8 mouse cellular contexts compared by ENCODE assay signal in the genomic region with DNA sequence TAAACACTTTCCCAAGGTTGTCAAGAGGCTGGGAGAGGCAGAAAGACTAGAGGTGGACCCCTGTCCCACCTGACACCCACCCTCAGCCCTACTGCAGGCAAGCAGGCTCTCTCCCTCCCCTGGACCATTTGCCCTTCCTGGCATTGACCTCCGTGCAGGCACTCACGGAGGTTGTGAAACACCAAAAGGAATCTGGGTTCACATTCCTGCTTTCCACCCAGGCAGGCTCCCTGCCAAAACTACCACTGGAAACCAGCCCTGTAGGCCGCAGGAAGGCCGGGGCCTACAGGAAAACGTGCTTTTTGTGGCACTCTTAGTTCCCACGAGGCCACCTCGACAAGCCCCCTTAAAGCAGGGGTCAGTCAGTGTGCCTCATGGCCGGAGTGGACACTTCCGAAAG.
DNase-seq lines count a peak whose midpoint lies in the region; ATAC-seq lines count a peak whose summit lies in the region.
"Had no signal": no experiment of that assay in that cellular context is flagged by ENCODE, and none has a peak within 500 bp of the region (broad histone marks: within the 10 kb centered on the region; RNA-seq: fewer than 3 reads in every experiment).

No protein-coding gene starts in this region.

- no peaks in the 10 kb centered on the region for H3K36me3 ChIP-seq in heart, embryonic 10.5 days
- no peaks in the 10 kb centered on the region for H3K36me3 ChIP-seq in limb, embryonic 15.5 days
- H3K36me3 ChIP-seq: midbrain, embryonic 12.5 days had no signal

- peaks cover 36% of the 10 kb centered on the region for H3K27me3 ChIP-seq in heart, embryonic 10.5 days (ENCODE audit: insufficient read depth, poor library complexity, severe bottlenecking)
- no peaks in the 10 kb centered on the region for H3K27me3 ChIP-seq in limb, embryonic 15.5 days

- H3K4me3 ChIP-seq in heart, embryonic 10.5 days = no peak overlapping the region
- H3K4me3 ChIP-seq in limb, embryonic 15.5 days = no peak overlapping the region
- H3K4me3 ChIP-seq: midbrain, embryonic 12.5 days had no signal

- ATAC-seq in limb, embryonic 15.5 days (ENCODE audit: insufficient number of reproducible peaks, low FRiP score, low TSS enrichment, low read depth) = no peak

- WGBS in heart, embryonic 10.5 days = 54% methylated on average over 9 of the region's 9 CpGs
- 37% methylated on average over 9 of the region's 9 CpGs for WGBS in limb, embryonic 15.5 days

- intact Hi-C loops in left cerebral cortex, postnatal 4 days (cut with DNase I) = no loop called here

- H3K4me1 ChIP-seq in heart, embryonic 10.5 days = peaks cover 80% of the 10 kb centered on the region
- H3K4me1 ChIP-seq in limb, embryonic 15.5 days = peaks cover 43% of the 10 kb centered on the region

- H3K27ac ChIP-seq in heart, embryonic 10.5 days = peak overlapping the region; percentile 77; the same call in 1 of the 2 replicates
- peak overlapping the region; percentile 63 for H3K27ac ChIP-seq in limb, embryonic 15.5 days
- H3K27ac ChIP-seq: midbrain, embryonic 12.5 days had no signal

- DNase-seq in 3134 (ENCODE audit: extremely low read depth, insufficient read length, low spot score) (peak; percentile 72), adipocyte (ENCODE audit: low spot score) (peak; percentile 68)
- no peak for DNase-seq in heart, embryonic 10.5 days (ENCODE audit: low spot score)
- no peak for DNase-seq in cerebellum, postnatal 25 days
- DNase-seq in left cerebral cortex, postnatal 4 days = no peak
- no peak for DNase-seq in retina, embryonic 14.5 days (ENCODE audit: low spot score)

- H3K9me3 ChIP-seq in heart, embryonic 10.5 days = no peaks in the 10 kb centered on the region
- H3K9me3 ChIP-seq in limb, embryonic 15.5 days = no peaks in the 10 kb centered on the region
- H3K9me3 ChIP-seq: midbrain, embryonic 12.5 days had no signal

- no peak overlapping the region for H3K9ac ChIP-seq in limb, embryonic 15.5 days
- H3K9ac ChIP-seq: midbrain, embryonic 12.5 days had no signal

- no peak overlapping the region for H3K4me2 ChIP-seq in limb, embryonic 15.5 days
- H3K4me2 ChIP-seq: midbrain, embryonic 12.5 days had no signal

Comparison
In these comparisons a context has a peak if more than half of its experiments do, and no peak if none do; other contexts are left out.
1. DNase-seq: peak in 3134 (single experiment) and adipocyte (single experiment); none in heart, embryonic 10.5 days (single experiment), cerebellum, postnatal 25 days (0 of 2), left cerebral cortex, postnatal 4 days (single experiment) and retina, embryonic 14.5 days (single experiment).